Mouse (Mus musculus): ENCODE data around the gene Utp6. TPM values are rescaled to one million over a fixed set of nuclear protein-coding genes. Genes with fewer than 3 reads are reported as not detected.

The Utp6 gene
- polyA plus RNA-seq, 1 experiment from 2014 or later = 51.6 TPM

DNA sequence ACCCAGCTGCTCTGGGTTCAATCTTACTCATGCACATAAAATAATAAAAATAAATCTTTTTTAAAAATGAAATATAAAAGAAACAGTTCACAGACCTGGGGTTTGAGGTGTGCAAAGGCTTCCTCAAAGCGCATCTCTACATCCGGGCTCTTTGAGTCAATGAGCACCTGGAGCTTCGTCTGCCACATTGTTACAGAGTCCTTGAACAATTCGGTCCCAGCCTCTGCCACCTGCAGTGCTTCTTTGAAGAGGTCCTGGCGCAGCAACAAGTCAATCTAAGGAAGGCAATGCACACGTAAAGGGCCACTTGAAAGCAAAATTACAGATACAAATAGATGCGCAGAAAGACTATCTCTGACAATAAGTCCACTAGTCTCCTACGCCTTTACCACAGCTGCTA lies 19.1 kb downstream of the Utp6 start:
- Histone ChIP-seq H3K4me1 (no peaks in the 10 kb centered on the region), H3K9me3 (no peaks in the 10 kb centered on the region), H3K4me2 (replicated peaks) (no peak overlapping the region), H3K27ac (replicated peaks) (no peak overlapping the region), H3K4me3 (no peak overlapping the region), H3K36me3 (peaks cover 80% of the 10 kb centered on the region), H3K9ac (replicated peaks) (no peak overlapping the region), H3K27me3 (no peaks in the 10 kb centered on the region)
- WGBS = 89% methylated on average over 8 of the region's 8 CpGs
- no peak for ATAC-seq (replicated peaks)

GRCm38 (mm10) chr11:79935766-79936165 lies 26.4 kb downstream of the Utp6 start:
- Histone ChIP-seq H3K9me3 (no peaks in the 10 kb centered on the region), H3K4me3 (no peak overlapping the region), H3K4me1 (no peaks in the 10 kb centered on the region), H3K27ac (replicated peaks) (no peak overlapping the region), H3K36me3 (peaks cover 64% of the 10 kb centered on the region), H3K27me3 (no peaks in the 10 kb centered on the region), H3K4me2 (replicated peaks) (no peak overlapping the region), H3K9ac (replicated peaks) (no peak overlapping the region)
- 88% methylated on average over 9 of the region's 9 CpGs for WGBS
- ATAC-seq (replicated peaks) = no peak

- Histone ChIP-seq H3K27me3 (no peaks in the 10 kb centered on the region), H3K4me2 (replicated peaks) (no peak overlapping the region), H3K27ac (replicated peaks) (no peak overlapping the region), H3K36me3 (no peaks in the 10 kb centered on the region), H3K9ac (replicated peaks) (no peak overlapping the region), H3K4me1 (peaks cover 7% of the 10 kb centered on the region; the same call in 1 of the 2 replicates), H3K4me3 (no peak overlapping the region), H3K9me3 (no peaks in the 10 kb centered on the region)
- WGBS = 82% methylated on average over 1 of the region's 1 CpGs
- no peak for ATAC-seq (replicated peaks)
Measured at GRCm38 (mm10) chr11:79922766-79923165, 39.4 kb downstream of the Utp6 start.

DNA sequence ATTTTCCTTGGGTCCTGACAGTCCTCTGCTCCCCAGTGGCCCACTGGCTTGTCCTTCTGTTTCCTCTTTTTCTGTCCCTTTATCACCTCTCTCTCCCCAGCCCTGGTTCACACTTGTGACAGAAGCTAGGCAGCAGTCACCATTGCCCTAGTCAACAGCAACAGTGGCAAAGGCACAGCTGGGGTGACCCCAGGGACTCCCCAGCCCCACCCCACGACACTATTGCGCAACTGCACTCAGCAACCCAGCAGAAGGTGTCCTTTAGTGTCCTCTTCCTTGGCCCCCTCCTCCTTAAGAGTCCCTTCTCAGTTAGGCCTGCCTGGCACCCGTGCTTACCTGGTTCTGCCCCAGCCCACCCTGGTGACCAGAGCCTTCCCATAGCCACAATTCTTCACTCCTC lies 40.0 kb downstream of the Utp6 start:
- Histone ChIP-seq H3K9me3 (no peaks in the 10 kb centered on the region), H3K4me2 (replicated peaks) (no peak overlapping the region), H3K4me3 (no peak overlapping the region), H3K9ac (replicated peaks) (no peak overlapping the region), H3K27me3 (no peaks in the 10 kb centered on the region), H3K36me3 (no peaks in the 10 kb centered on the region), H3K27ac (replicated peaks) (no peak overlapping the region), H3K4me1 (peaks cover 7% of the 10 kb centered on the region; the same call in 1 of the 2 replicates)
- WGBS = 73% methylated on average over 3 of the region's 3 CpGs
- ATAC-seq (replicated peaks) = no peak

- WGBS = 71% methylated on average over 5 of the region's 5 CpGs
- peaks cover 11% of the 10 kb centered on the region for H3K4me1 ChIP-seq
- no peak for ATAC-seq (replicated peaks)
- no peak overlapping the region for H3K4me3 ChIP-seq
- no peaks in the 10 kb centered on the region for H3K36me3 ChIP-seq
- H3K27me3 ChIP-seq = no peaks in the 10 kb centered on the region
- H3K27ac ChIP-seq (replicated peaks) = no peak overlapping the region
- H3K9ac ChIP-seq (replicated peaks) = no peak overlapping the region
- H3K4me2 ChIP-seq (replicated peaks) = no peak overlapping the region
- no peaks in the 10 kb centered on the region for H3K9me3 ChIP-seq
Measured at GRCm38 (mm10) chr11:79920505-79921025, 41.6 kb downstream of the Utp6 start.

- Histone ChIP-seq H3K4me1 (peaks cover 13% of the 10 kb centered on the region), H3K36me3 (no peaks in the 10 kb centered on the region), H3K4me2 (replicated peaks) (no peak overlapping the region), H3K9ac (replicated peaks) (no peak overlapping the region), H3K9me3 (no peaks in the 10 kb centered on the region), H3K27me3 (no peaks in the 10 kb centered on the region), H3K27ac (replicated peaks) (no peak overlapping the region), H3K4me3 (no peak overlapping the region)
- 27% methylated on average over 13 of the region's 13 CpGs for WGBS
- peak; percentile 43; the same call in 1 of the 2 replicates for ATAC-seq (replicated peaks)
Measured at GRCm38 (mm10) chr11:79919685-79920504, 42.3 kb downstream of the Utp6 start.

GRCm38 (mm10) chr11:79915696-79916349 lies 46.4 kb downstream of the Utp6 start:
- no peak overlapping the region for H3K9ac ChIP-seq (replicated peaks)
- no peaks in the 10 kb centered on the region for H3K27me3 ChIP-seq
- no peak for ATAC-seq (replicated peaks)
- no peak overlapping the region for H3K4me2 ChIP-seq (replicated peaks)
- H3K9me3 ChIP-seq = no peaks in the 10 kb centered on the region
- no peaks in the 10 kb centered on the region for H3K36me3 ChIP-seq
- peaks cover 13% of the 10 kb centered on the region for H3K4me1 ChIP-seq
- WGBS = 26% methylated on average over 9 of the region's 9 CpGs
- no peak overlapping the region for H3K27ac ChIP-seq (replicated peaks)
- no peak overlapping the region for H3K4me3 ChIP-seq

GRCm38 (mm10) chr11:79908600-79909483 lies 53.3 kb downstream of the Utp6 start:
- ATAC-seq (replicated peaks) = peak; percentile 80

DNA sequence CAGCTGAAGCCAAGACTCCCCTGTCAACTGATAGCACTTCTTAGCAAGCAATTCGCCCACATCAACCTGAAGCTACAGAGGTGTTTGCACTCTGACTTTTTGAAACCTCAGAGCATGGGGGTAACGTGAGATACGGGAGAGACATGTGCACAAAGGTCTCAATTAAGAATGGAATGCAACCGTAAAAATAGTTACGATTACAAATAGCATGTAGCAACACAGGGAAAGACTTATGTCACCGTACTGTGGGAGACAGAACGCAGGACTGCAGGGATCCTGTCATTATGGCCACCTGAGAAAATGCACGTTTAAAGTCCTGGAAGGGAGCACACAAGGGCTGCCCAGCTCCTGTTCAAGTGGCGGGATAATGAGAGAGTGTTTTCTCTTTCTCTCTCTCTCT lies 55.3 kb downstream of the Utp6 start:
- no peak for ATAC-seq (replicated peaks)
- Histone ChIP-seq H3K27me3 (no peaks in the 10 kb centered on the region), H3K9me3 (no peaks in the 10 kb centered on the region), H3K27ac (replicated peaks) (no peak overlapping the region), H3K4me3 (no peak overlapping the region), H3K9ac (replicated peaks) (no peak overlapping the region), H3K36me3 (no peaks in the 10 kb centered on the region), H3K4me2 (replicated peaks) (no peak overlapping the region), H3K4me1 (peaks cover 9% of the 10 kb centered on the region)
- WGBS = 72% methylated on average over 9 of the region's 9 CpGs

More at GRCm38 (mm10) chr11:79908600-79909483, 53.3 kb downstream of the Utp6 start:
- H3K9ac ChIP-seq (replicated peaks) = no peak overlapping the region
- no peak overlapping the region for H3K4me3 ChIP-seq
- H3K4me2 ChIP-seq (replicated peaks) = no peak overlapping the region
- H3K27me3 ChIP-seq = no peaks in the 10 kb centered on the region
- no peaks in the 10 kb centered on the region for H3K36me3 ChIP-seq
- WGBS = 55% methylated on average over 14 of the region's 14 CpGs
- peaks cover 9% of the 10 kb centered on the region for H3K4me1 ChIP-seq
- no peaks in the 10 kb centered on the region for H3K9me3 ChIP-seq
- no peak overlapping the region for H3K27ac ChIP-seq (replicated peaks)

DNA sequence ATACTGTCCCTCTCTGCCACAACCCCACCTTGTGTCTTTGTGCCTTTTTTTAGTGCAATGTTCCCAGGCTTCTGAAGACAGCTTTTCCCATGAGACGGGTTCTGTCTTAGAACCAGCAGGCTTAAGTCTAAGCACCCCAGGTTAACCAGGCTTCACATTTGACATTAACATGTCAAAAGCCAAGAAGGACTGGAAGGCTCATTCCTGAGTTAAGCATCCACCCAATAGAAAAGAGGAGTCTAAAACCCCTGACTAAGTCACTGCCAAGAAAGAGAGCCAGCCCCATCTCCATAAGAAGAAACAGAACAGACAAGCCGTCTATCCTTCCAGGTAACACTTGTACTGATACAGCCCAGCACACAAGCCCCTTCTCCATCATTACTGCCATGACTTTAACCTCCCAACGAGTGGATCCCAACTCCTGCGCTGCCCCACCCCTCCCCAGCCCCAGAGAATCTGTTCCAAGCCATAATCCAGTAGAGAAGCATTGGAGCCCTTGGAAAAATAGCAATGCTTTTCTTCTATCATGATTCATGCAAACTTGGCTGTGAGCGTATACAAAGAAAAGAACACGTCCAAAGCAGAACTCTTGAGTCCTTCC lies 59.2 kb downstream of the Utp6 start:
- Histone ChIP-seq H3K36me3 (no peaks in the 10 kb centered on the region), H3K27ac (replicated peaks) (no peak overlapping the region), H3K4me3 (no peak overlapping the region), H3K9me3 (no peaks in the 10 kb centered on the region), H3K27me3 (no peaks in the 10 kb centered on the region), H3K4me1 (no peaks in the 10 kb centered on the region), H3K9ac (replicated peaks) (no peak overlapping the region), H3K4me2 (replicated peaks) (no peak overlapping the region)
- no peak for ATAC-seq (replicated peaks)
- 75% methylated on average over 6 of the region's 6 CpGs for WGBS

DNA sequence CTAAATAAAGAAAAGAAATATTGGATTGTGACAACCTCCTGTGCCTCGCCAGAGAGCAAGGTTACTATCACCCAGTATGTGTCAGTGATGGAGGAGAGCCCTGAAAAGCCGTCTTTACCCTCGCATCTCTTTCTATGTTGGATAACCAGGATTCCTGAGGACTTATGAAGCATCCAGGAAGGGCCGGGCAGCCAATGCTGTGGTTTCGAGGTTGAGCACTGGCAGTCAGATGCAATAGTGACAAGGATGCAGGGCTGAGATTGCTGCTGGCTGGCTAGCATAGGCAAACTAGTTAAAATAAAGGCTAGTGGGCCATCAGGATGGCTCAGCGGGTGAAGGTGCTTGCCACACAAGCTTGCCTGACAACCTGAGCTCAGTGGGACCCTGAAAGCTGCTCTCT lies 61.0 kb downstream of the Utp6 start:
- Histone ChIP-seq H3K4me1 (no peaks in the 10 kb centered on the region), H3K4me3 (no peak overlapping the region), H3K27ac (replicated peaks) (no peak overlapping the region), H3K27me3 (no peaks in the 10 kb centered on the region), H3K4me2 (replicated peaks) (no peak overlapping the region), H3K36me3 (no peaks in the 10 kb centered on the region), H3K9ac (replicated peaks) (no peak overlapping the region), H3K9me3 (no peaks in the 10 kb centered on the region)
- ATAC-seq (replicated peaks) = no peak
- WGBS = 89% methylated on average over 6 of the region's 6 CpGs

All from forebrain, embryonic 15.5 days (tissue).